Mouse (Mus musculus) liver, adult 2 months (tissue): ENCODE data around the gene Cdc37.

Source experiments
- CTCF ChIP-seq: fragments of 200-500 bp; IDR thresholded peaks from 2 replicates; pipeline ENCODE4 v1.5.1; 2011; ENCODE audit warnings: low read depth, low read length, control low read depth
- POLR2A ChIP-seq: fragments of 200-500 bp; IDR thresholded peaks from 2 replicates; pipeline ENCODE4 v1.6.1; 2011; ENCODE audit warnings: low read length, control low read depth; ENCODE audit not compliant: insufficient read depth; ENCODE audit errors: extremely low read depth

- TF ChIP-seq CTCF (no peak), POLR2A (no peak)
Measured at GRCm38 (mm10) chr9:21093423-21093822, 56.4 kb downstream of the Cdc37 start.
